Comparison of ENCODE assay signal across 10 mouse cellular contexts in the genomic region with DNA sequence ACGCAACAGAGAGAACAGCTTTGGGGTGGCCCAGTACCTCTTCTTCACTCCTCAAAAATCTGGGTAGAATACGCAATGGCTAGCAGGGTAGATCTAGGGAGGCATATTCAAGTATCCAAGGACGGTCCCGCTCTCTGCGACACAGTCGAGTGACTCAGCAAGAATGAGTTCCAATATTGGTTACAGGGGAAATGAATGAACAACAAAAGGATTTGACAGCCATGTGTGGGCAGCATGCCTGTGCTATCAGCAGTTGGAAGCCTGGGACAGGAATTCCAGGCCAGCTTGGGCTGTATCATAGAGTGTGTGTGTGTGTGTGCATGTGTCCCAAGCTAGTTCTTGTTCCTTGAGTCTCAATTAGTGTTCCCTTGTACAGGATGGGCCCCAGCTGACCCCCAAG.
DNase-seq lines count a peak whose midpoint lies in the region; ATAC-seq and TF ChIP-seq lines count a peak whose summit lies in the region.
"Had no signal": no experiment of that assay in that cellular context is flagged by ENCODE, and none has a peak within 500 bp of the region (broad histone marks: within the 10 kb centered on the region; RNA-seq: fewer than 3 reads in every experiment).

No protein-coding gene starts in this region.

- H3K27me3 ChIP-seq in forebrain, postnatal 0 days (ENCODE audit: insufficient read depth, low read length): no peaks in the 10 kb centered on the region
- no peaks in the 10 kb centered on the region for H3K27me3 ChIP-seq in forebrain, embryonic 14.5 days (replicated peaks; ENCODE audit: control insufficient read depth, insufficient read depth, low read length)
- H3K27me3 ChIP-seq in heart, embryonic 16.5 days (ENCODE audit: control insufficient read depth, insufficient read depth, low read length): no peaks in the 10 kb centered on the region
- no peaks in the 10 kb centered on the region for H3K27me3 ChIP-seq in midbrain, embryonic 15.5 days (replicated peaks)

- no peaks in the 10 kb centered on the region for H3K4me1 ChIP-seq in forebrain, postnatal 0 days (ENCODE audit: insufficient read depth)
- no peaks in the 10 kb centered on the region for H3K4me1 ChIP-seq in forebrain, embryonic 14.5 days (ENCODE audit: control insufficient read depth, insufficient read depth, low read length)
- H3K4me1 ChIP-seq in heart, embryonic 16.5 days (ENCODE audit: control insufficient read depth, insufficient read depth, low read length): peaks cover 40% of the 10 kb centered on the region
- H3K4me1 ChIP-seq in midbrain, embryonic 15.5 days: 0 out of 2 replicates have a peak, but pooled peaks cover 4% of the 10 kb centered on the region

- H3K4me2 ChIP-seq in forebrain, postnatal 0 days (ENCODE audit: low read depth): no peak overlapping the region
- no peak overlapping the region for H3K4me2 ChIP-seq in forebrain, embryonic 14.5 days (ENCODE audit: low read length)
- no peak overlapping the region for H3K4me2 ChIP-seq in heart, embryonic 16.5 days (ENCODE audit: low read depth, low read length)
- H3K4me2 ChIP-seq in midbrain, embryonic 15.5 days: no peak overlapping the region

- intact Hi-C loops in left cerebral cortex, postnatal 14 days (cut with DNase I): loop anchor here (5.0 kb wide), 1 partner anchor 87 kb away; the partner anchor contains the start of gene Pdgfa

- no peaks in the 10 kb centered on the region for H3K9me3 ChIP-seq in forebrain, postnatal 0 days (ENCODE audit: low read length)
- no peaks in the 10 kb centered on the region; the same call in 1 of the 2 replicates for H3K9me3 ChIP-seq in forebrain, embryonic 14.5 days (replicated peaks; ENCODE audit: control insufficient read depth, low read length)
- no peaks in the 10 kb centered on the region; the same call in 1 of the 2 replicates for H3K9me3 ChIP-seq in heart, embryonic 16.5 days (replicated peaks; ENCODE audit: control insufficient read depth, low read length)
- H3K9me3 ChIP-seq in midbrain, embryonic 15.5 days: no peaks in the 10 kb centered on the region

- no peak overlapping the region for H3K9ac ChIP-seq in forebrain, postnatal 0 days
- H3K9ac ChIP-seq in forebrain, embryonic 14.5 days (ENCODE audit: low read length): no peak overlapping the region
- no peak overlapping the region for H3K9ac ChIP-seq in heart, embryonic 16.5 days (ENCODE audit: low read length)
- H3K9ac ChIP-seq in midbrain, embryonic 15.5 days: no peak overlapping the region

- H3K27ac ChIP-seq in forebrain, postnatal 0 days (ENCODE audit: low read depth, low read length): no peak overlapping the region
- H3K27ac ChIP-seq in forebrain, embryonic 14.5 days (ENCODE audit: low read depth, low read length): no peak overlapping the region
- H3K27ac ChIP-seq in heart, embryonic 16.5 days (ENCODE audit: low read length): peak overlapping the region; percentile 30
- no peak overlapping the region for H3K27ac ChIP-seq in midbrain, embryonic 15.5 days

- peak; percentile 55 for DNase-seq in forebrain, postnatal 0 days
- no peak for DNase-seq in forebrain, embryonic 14.5 days (ENCODE audit: low spot score)
- peak; percentile 51 for DNase-seq in cerebellum, adult 8-10 months
- DNase-seq in left cerebral cortex, postnatal 14 days (ENCODE audit: low spot score in 2 of 2): peak; percentile 49 to 64
- no peak for DNase-seq in spleen, postnatal 14 days (ENCODE audit: low spot score in 2 of 2)
- DNase-seq in kidney, adult 8-10 months: no peak
- DNase-seq: kidney, postnatal 25 days had no signal

- no peak overlapping the region for H3K4me3 ChIP-seq in forebrain, postnatal 0 days (ENCODE audit: low read depth, low read length)
- H3K4me3 ChIP-seq in forebrain, embryonic 14.5 days (ENCODE audit: low read depth, low read length): no peak overlapping the region
- no peak overlapping the region for H3K4me3 ChIP-seq in heart, embryonic 16.5 days (ENCODE audit: low read length)
- H3K4me3 ChIP-seq in midbrain, embryonic 15.5 days: no peak overlapping the region
- H3K4me3 ChIP-seq: erythroblast, embryonic 14.5 days had no signal

- WGBS in forebrain, postnatal 0 days: 72% methylated on average over 6 of the region's 6 CpGs
- 88% methylated on average over 6 of the region's 6 CpGs for WGBS in forebrain, embryonic 14.5 days
- WGBS in heart, embryonic 16.5 days: 42% methylated on average over 6 of the region's 6 CpGs
- WGBS in midbrain, embryonic 15.5 days: 84% methylated on average over 6 of the region's 6 CpGs

- TF ChIP-seq CTCF in forebrain, postnatal 0 days (IDR thresholded peaks at IDR 0.05; ENCODE audit: low read depth): no peak

- peak; percentile 58 for ATAC-seq in forebrain, postnatal 0 days
- no peak for ATAC-seq in forebrain, embryonic 14.5 days
- peak; percentile 77 for ATAC-seq in heart, embryonic 16.5 days (replicated peaks; ENCODE audit: extremely low read depth, insufficient read depth, low FRiP score)
- ATAC-seq in midbrain, embryonic 15.5 days (replicated peaks): no peak

- peaks cover 6% of the 10 kb centered on the region for H3K36me3 ChIP-seq in forebrain, postnatal 0 days (ENCODE audit: insufficient read depth)
- no peaks in the 10 kb centered on the region for H3K36me3 ChIP-seq in forebrain, embryonic 14.5 days (ENCODE audit: control insufficient read depth, insufficient read depth, low read length)
- H3K36me3 ChIP-seq in heart, embryonic 16.5 days (ENCODE audit: control insufficient read depth, insufficient read depth): no peaks in the 10 kb centered on the region
- 0 out of 2 replicates have a peak, but pooled peaks cover 3% of the 10 kb centered on the region for H3K36me3 ChIP-seq in midbrain, embryonic 15.5 days (replicated peaks)

Comparison
In these comparisons a context has a peak if more than half of its experiments do, and no peak if none do; other contexts are left out.
1. ATAC-seq: peak in forebrain, postnatal 0 days (single experiment) and heart, embryonic 16.5 days (single experiment); none in forebrain, embryonic 14.5 days (single experiment) and midbrain, embryonic 15.5 days (single experiment).
2. DNase-seq: peak in forebrain, postnatal 0 days (single experiment), cerebellum, adult 8-10 months (single experiment) and left cerebral cortex, postnatal 14 days (2 of 2); none in forebrain, embryonic 14.5 days (single experiment), spleen, postnatal 14 days (0 of 2) and kidney, adult 8-10 months (0 of 2).